Mouse (Mus musculus) MN1 (cell line): Measurements from ENCODE around the gene Abhd17c.

Experiments used
- DNase-seq: peaks from one replicate; pipeline ENCODE4 v3.0.0-alpha.2; 2016; ENCODE audit warnings: low spot score

Abhd17c gene

GRCm38 (mm10) chr7:84077257-84078013 lies 74.3 kb downstream of the Abhd17c start:
- no peak for DNase-seq

- no peak for DNase-seq
Observed at GRCm38 (mm10) chr7:84074266-84074665, 77.4 kb downstream of the Abhd17c start.

- no peak for DNase-seq
Observed at GRCm38 (mm10) chr7:84073856-84074255, 77.8 kb downstream of the Abhd17c start.

GRCm38 (mm10) chr7:84068931-84069330 lies 82.8 kb downstream of the Abhd17c start:
- no peak for DNase-seq

- DNase-seq, result no peak
Observed at GRCm38 (mm10) chr7:84059799-84060198, 91.9 kb downstream of the Abhd17c start.
